Mouse (Mus musculus): ENCODE measurements around the gene Hdac5. TPM values are rescaled to one million over a fixed set of nuclear protein-coding genes. Genes with fewer than 3 reads are reported as not detected.

Gene Hdac5
- total RNA-seq (2021) = 100 to 1,000 TPM in 1 of 2 experiments, 10 to 100 TPM in 1; 79.1 to 115 TPM
- long read RNA-seq, experiment 1, transcript Hdac5-204 (27 exons, 3,788 nt) = major isoform, 14 of 105 reads
- long read RNA-seq, experiment 1, partial matches to known transcripts = 21 of 105 reads
- long read RNA-seq, experiment 1, other reads (novel, unspliced or antisense) = 69 of 105 reads
- long read RNA-seq, experiment 2, transcript Hdac5-204 (27 exons, 3,788 nt) = major isoform, 11 of 97 reads
- long read RNA-seq, experiment 2, partial matches to known transcripts = 45 of 97 reads
- long read RNA-seq, experiment 2, other reads (novel, unspliced or antisense) = 37 of 97 reads

GRCm38 (mm10) chr11:102230006-102230741 lies at the start of gene Hdac5:
Gene Hdac5 (minus strand): TSS chr11:102230166.
- peak; percentile 96 for DNase-seq (ENCODE audit: low spot score in 2 of 2)

- no peak for DNase-seq (ENCODE audit: low spot score in 2 of 2)
These were observed 49.6 kb upstream of the Hdac5 start for GRCm38 (mm10) chr11:102279595-102279994.

- no peak for DNase-seq (ENCODE audit: low spot score in 2 of 2)
These were observed 47.8 kb upstream of the Hdac5 start for GRCm38 (mm10) chr11:102277754-102278153.

DNA sequence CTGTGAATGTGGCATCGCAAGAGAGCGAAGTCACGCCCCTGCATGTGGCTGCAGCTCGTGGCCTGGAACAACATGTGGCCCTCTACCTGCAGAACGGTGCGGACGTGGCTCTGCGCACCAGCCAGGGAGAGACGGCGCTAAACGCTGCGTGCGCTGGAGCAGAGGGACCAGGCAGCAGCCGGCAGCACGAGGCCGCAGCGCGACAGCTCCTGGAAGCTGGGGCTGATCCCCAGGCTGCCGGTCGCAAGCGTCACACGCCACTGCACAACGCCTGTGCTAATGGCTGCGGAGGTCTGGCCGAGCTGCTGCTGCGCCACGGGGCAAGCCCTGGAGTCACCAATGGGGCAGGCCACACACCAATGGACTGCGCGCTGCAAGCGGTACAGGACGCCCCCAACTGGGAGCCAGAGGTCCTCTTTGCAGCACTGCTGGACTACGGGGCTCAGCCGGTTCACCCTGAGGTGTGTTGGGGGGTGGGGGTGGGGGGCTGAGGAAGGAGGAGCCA lies 46.5 kb upstream of the Hdac5 start:
- DNase-seq (ENCODE audit: low spot score in 2 of 2) = no peak

- no peak for DNase-seq (ENCODE audit: low spot score in 2 of 2)
These were observed 38.7 kb upstream of the Hdac5 start, which contains the start of gene Asb16 for GRCm38 (mm10) chr11:102268520-102269244. Gene Asb16 (plus strand): TSS chr11:102268743.

- DNase-seq (ENCODE audit: low spot score in 2 of 2) = peak; percentile 59 to 60
These were observed 37.5 kb upstream of the Hdac5 start for GRCm38 (mm10) chr11:102267480-102267879.

DNA sequence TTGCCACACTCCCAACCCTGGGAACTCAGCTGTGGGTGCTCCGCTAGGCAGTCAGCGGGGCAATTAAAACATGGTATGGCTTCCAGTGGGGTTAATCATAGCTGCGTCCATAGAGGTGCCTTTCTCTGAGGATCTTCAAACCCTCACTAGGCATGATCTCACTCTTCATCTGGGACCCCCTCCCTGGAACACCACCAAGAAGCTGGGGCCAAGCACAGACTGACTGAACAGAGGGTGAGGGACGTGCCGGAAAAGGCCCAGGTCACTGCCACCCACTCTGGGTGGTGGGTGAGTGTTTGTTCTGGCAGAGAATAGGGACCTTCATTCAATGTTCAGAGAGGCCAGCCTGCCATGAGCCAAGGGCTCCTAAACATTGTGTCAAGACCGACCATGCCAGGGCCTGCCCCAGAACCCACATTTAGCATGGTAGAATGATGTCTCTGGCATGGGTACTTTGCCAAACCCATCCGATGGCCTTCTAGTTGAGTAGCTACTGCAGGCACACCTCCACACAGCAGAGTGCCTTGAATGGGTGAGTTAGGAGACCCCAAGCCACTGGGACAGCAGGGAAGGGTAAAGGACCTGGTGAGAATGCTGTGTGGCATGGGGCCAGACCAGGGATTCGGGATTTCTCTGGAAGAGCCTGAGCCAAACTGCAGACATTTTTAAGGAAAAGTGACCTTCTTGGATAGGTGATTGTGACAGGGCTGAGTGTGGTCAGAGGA lies 36.8 kb upstream of the Hdac5 start:
- no peak for DNase-seq (ENCODE audit: low spot score in 2 of 2)

DNA sequence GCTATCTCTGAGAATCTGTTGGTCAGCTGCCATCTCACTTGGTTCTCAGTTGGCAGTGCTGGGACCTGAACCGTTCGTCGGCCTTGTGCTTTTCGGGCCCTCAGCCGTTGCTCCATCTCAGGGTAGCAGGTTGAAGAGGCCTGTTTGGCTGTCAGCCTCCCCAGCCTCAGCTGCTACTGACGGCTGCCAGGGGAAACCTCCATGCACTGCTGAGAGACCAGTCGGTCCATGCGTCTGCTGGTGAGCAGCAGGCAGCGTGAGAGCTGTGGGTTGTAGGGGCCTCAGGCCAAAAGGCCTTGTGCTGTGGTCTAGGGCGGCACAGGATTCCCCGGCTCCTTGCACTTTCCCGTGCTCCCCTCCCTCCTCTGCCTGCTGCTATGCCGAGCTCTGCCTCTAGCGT lies 35.9 kb upstream of the Hdac5 start:
- no peak for DNase-seq (ENCODE audit: low spot score in 2 of 2)

DNA sequence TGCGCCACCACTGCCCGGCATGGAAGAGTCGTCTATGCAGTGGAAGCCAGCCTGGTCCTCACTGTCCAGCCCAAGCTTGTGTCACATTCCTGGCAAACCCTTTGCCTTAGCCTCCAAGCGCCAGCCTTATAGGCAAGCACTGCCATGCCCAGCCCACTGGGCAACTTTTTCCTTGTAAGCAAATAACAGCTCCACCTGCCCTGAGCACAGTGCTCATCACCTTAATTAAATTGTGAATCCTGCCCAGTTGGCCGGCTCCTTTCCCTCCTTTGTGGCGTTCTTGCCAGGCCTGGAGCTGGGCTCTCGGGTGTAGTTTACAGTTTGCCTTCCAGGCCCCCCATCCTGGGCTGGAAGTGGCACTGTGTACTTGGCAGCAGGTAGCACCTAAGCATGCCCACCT lies 33.2 kb upstream of the Hdac5 start:
- no peak for DNase-seq (ENCODE audit: low spot score in 2 of 2)

- no peak for DNase-seq (ENCODE audit: low spot score in 2 of 2)
These were observed 28.6 kb upstream of the Hdac5 start for GRCm38 (mm10) chr11:102258521-102258920.

GRCm38 (mm10) chr11:102258095-102258494 lies 28.1 kb upstream of the Hdac5 start:
- DNase-seq (ENCODE audit: low spot score in 2 of 2) = no peak

DNA sequence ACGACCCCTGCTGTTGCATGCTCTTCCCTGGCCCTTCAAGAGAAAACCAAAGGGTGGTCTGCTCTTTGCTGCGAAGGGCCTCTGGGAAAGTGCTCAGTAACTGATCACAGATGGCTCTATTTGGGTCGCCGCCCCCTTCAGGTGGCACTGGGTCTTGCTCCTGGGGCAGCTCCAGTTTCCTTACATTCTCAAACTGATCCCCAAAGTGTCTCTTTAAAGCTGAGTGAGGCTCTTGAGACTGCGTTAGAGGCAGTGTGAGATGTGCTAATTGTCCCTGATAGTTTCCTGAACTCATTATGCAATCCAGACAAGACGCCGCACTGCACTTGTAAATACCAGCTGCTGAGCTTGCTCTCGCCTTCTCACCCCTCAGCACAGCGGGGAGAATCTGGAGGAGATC lies 27.5 kb upstream of the Hdac5 start:
- DNase-seq (ENCODE audit: low spot score in 2 of 2) = no peak

DNA sequence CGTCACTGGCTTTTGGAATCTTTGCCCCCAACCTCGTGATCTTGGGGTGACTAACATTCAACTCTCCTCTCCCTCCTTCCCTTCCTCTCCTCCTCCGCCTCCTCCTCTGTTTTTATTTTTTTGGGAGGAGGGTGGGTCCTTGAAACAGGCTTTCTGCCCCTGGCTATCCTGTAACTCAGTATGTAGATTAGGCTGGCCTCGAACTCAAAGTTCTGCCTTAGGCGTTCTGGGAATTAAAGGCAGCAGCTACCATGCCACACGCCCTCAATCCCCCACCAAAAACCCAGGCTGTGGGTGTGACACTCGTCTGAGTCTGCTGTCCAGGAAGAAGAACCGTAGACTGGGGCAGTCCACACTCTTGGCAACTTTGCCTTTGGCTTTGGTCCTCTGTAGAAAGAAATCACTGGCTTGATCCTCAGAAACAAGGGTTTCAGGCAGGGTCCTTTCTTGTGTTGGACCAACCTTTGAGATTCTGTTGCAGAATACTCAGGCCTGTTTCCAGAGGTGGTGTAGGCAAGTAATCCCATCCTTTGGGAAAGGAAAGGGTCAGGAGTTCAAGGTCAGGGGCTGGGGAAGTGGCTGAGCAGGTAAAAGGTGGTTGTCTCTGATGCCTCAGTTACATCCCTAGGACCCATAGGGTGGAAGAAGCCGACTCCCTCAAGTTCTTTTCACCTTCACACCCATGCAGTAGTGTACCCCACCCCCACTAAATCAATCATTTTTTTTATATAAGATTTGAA lies 19.6 kb upstream of the Hdac5 start:
- DNase-seq (ENCODE audit: low spot score in 2 of 2) = no peak

DNA sequence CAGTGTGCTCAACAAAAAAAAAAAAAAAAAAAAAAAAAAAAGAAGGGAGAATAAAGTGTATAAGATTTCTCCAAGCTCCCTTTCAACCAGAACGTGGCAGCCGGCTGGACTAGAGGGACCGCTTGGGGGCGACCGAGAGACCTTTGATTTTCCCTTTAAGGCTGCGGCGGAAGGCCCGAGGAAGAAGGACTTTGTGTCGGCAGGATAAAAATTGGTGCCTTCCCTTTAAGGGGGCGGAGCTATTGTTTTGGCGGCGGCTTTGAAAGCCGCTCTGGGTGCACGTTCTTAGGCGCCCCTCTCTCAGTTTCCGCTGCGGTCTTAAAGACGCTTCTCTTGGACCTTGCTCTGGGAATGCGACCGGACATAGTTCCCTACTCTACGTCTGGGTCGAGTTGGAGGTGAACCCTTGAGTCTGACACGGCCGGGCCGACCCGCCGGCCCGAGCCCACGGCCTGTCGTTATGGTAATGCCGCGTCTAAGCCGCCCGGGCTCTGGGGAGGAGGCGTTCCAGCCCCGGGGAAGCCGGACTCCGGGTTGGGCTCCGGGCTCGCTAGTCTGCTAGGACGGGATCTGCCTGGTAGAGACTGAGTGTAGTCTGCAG lies 18.8 kb upstream of the Hdac5 start, which contains the start of gene BC030867:
TSS of gene BC030867 (plus strand) at position 253 of the 601 bp plus-strand sequence.
- DNase-seq (ENCODE audit: low spot score in 2 of 2) = peak; percentile 92 to 93

DNA sequence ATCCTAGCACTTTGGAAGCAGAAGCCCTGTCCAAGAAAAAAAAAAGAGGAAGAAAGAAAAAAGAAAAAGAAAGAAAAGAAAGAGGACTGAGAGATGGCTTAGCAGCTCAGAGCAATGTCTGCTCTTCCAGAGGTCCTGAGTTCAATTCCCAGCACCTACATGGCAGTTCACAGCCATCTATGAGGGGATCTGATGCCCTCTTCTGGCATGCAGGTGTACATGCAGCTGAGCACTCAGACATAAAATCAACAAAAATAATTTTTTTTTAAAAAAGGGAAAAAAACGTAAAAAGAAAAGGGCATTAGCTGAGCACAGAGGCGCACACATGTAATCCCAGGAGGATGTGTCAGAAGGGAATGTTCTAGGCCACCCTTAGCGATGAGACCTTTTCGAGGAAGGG lies 16.9 kb upstream of the Hdac5 start:
- no peak for DNase-seq (ENCODE audit: low spot score in 2 of 2)

DNA sequence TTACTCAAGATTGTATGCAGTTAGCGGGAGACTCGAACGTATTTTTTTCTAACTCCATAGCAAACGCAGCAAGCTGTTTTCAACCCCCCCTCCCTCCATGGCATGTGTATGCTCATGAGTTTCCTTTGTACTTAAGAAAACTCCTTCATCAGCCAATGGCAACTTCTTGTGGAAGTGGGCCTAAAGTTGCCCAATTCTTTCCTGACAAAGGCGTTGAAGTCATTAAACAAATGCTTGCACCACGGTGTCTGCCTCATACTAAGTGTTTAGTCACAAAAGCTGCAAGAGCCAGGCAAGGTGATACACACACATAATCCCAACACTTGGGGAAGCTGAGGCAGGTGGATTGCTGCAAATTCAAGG lies 16.3 kb upstream of the Hdac5 start:
- DNase-seq (ENCODE audit: low spot score in 2 of 2) = no peak

- DNase-seq (ENCODE audit: low spot score in 2 of 2) = no peak
These were observed 15.8 kb upstream of the Hdac5 start for GRCm38 (mm10) chr11:102245581-102246272.

- peak; percentile 59 to 73 for DNase-seq (ENCODE audit: low spot score in 2 of 2)
These were observed 15.0 kb upstream of the Hdac5 start for GRCm38 (mm10) chr11:102244926-102245449.

DNA sequence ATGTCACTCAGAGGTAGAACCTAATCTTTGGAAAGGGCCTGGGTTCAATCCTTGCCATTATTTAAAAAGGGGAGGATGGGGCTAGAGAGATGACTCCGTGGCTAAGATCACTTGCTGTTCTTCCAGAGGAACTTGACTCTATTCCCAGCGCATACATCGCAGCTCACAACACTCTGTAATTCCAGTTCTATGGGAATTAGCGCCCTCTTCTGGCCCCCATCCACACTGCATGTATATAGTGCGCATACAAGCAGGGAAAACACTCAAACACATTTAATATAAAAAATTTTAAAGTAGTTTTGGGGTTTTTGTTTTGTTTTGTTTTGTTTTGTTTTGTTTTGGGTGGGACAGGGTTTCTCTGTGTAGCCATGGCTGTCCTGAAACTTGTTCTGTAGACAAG lies 11.9 kb upstream of the Hdac5 start:
- no peak for DNase-seq (ENCODE audit: low spot score in 2 of 2)

All from adrenal gland, adult 18-20 months (tissue).